In genomic region chr12:104953941-104954340, GRCm38 (mm10) we compare ENCODE assay signal across 8 mouse cellular contexts. TPM values are rescaled to one million over a fixed set of nuclear protein-coding genes. Genes with fewer than 3 reads are reported as not detected.
DNase-seq lines count a peak whose midpoint lies in the region; ATAC-seq and TF ChIP-seq lines count a peak whose summit lies in the region.

No protein-coding gene starts in this region.

- intact Hi-C loops in left cerebral cortex, postnatal 25 days (cut with DNase I), result loop anchor here (5.0 kb wide), 1 partner anchor 473 kb away; no protein-coding TSS in a partner anchor
- intact Hi-C loops in left cerebral cortex, postnatal 36 days (cut with DNase I), result loop anchor here (10.0 kb wide), 1 partner anchor 471 kb away; no protein-coding TSS in a partner anchor

- no peak overlapping the region for H3K4me2 ChIP-seq in forebrain, postnatal 0 days (ENCODE audit: low read depth)

- TF ChIP-seq POLR2A in brain, embryonic 14.5 days (IDR thresholded peaks at IDR 0.05; ENCODE audit: borderline replicate concordance, extremely low read depth, insufficient read depth, insufficient read length, poor library complexity, severe bottlenecking), result no peak

- H3K9me3 ChIP-seq in ES-E14 (ENCODE audit: control insufficient read depth, insufficient read depth, low read depth, low read length), result no peaks in the 10 kb centered on the region
- no peaks in the 10 kb centered on the region for H3K9me3 ChIP-seq in forebrain, postnatal 0 days (ENCODE audit: low read length)

- peak; percentile 69 for TF ChIP-seq CTCF in brain, embryonic 14.5 days (IDR thresholded peaks at IDR 0.05; ENCODE audit: borderline replicate concordance, extremely low read depth, insufficient read depth, insufficient read length)
- TF ChIP-seq CTCF in forebrain, postnatal 0 days (IDR thresholded peaks at IDR 0.05; ENCODE audit: low read depth), result peak; percentile 63

- ATAC-seq in forebrain, postnatal 0 days, result no peak

- peak; percentile 24 to 42 for DNase-seq in left cerebral cortex, postnatal 25 days (ENCODE audit: low spot score in 2 of 2)
- DNase-seq in left cerebral cortex, postnatal 36 days (ENCODE audit: low spot score in 2 of 2), result no peak
- peak; percentile 61 for DNase-seq in ES-E14 (ENCODE audit: low read depth, low spot score)
- peak; percentile 58 for DNase-seq in brain, embryonic 14.5 days (ENCODE audit: low read depth)
- DNase-seq in forebrain, postnatal 0 days, result peak; percentile 43
- peak; percentile 65 to 76 for DNase-seq in kidney, postnatal 25 days
- peak; percentile 58 for DNase-seq in mesoderm, embryonic 11.5 days (ENCODE audit: low read depth, low spot score)
- DNase-seq in thymus, postnatal 10 days (ENCODE audit: low spot score in 2 of 2), result peak; percentile 35 to 62

- no peaks in the 10 kb centered on the region for H3K27me3 ChIP-seq in forebrain, postnatal 0 days (ENCODE audit: insufficient read depth, low read length)

- H3K36me3 ChIP-seq in ES-E14 (ENCODE audit: control insufficient read depth, insufficient read depth, low read length, poor library complexity, severe bottlenecking), result no peaks in the 10 kb centered on the region
- H3K36me3 ChIP-seq in forebrain, postnatal 0 days (ENCODE audit: insufficient read depth), result no peaks in the 10 kb centered on the region

- no peak overlapping the region for H3K4me3 ChIP-seq in ES-E14 (ENCODE audit: insufficient read depth in 1 of 2, low read depth in 1 of 2, low read length in 2 of 2, poor library complexity in 1 of 2, severe bottlenecking in 1 of 2)
- no peak overlapping the region for H3K4me3 ChIP-seq in forebrain, postnatal 0 days (ENCODE audit: low read depth, low read length)

- in situ Hi-C loops in ES-E14 (cut with MboI; ENCODE audit: low sequenced_read_pairs in 2 of 2, unreplicated experiment in 2 of 2), result loop anchor here in 1 of 2 experiments (10.0 kb wide), 1 partner anchor 71 kb away; no protein-coding TSS in a partner anchor

- no peaks in the 10 kb centered on the region for H3K4me1 ChIP-seq in ES-E14 (ENCODE audit: control insufficient read depth in 2 of 2, insufficient read depth in 2 of 2, low read length in 2 of 2, poor library complexity in 1 of 2)
- H3K4me1 ChIP-seq in forebrain, postnatal 0 days (ENCODE audit: insufficient read depth), result no peaks in the 10 kb centered on the region

- WGBS in forebrain, postnatal 0 days, result 19% methylated on average over 4 of the region's 4 CpGs

- H3K27ac ChIP-seq in ES-E14 (ENCODE audit: insufficient read depth, low read depth, low read length, poor library complexity, severe bottlenecking), result no peak overlapping the region
- no peak overlapping the region for H3K27ac ChIP-seq in forebrain, postnatal 0 days (ENCODE audit: low read depth, low read length)

- H3K9ac ChIP-seq in ES-E14 (ENCODE audit: insufficient read depth, low read depth, low read length, poor library complexity, severe bottlenecking), result no peak overlapping the region
- H3K9ac ChIP-seq in forebrain, postnatal 0 days, result no peak overlapping the region

TF ChIP-seq in ES-E14, 5 proteins besides CTCF, POLR2A, EP300 and RAD21:
- TF ChIP-seq CHD2 (IDR thresholded peaks at IDR 0.05; ENCODE audit: low read depth, low read length) (no peak), ZNF384 (IDR thresholded peaks at IDR 0.05; ENCODE audit: low read depth, low read length) (no peak), ZC3H11A (IDR thresholded peaks at IDR 0.05; ENCODE audit: borderline replicate concordance, low read depth, low read length) (no peak), MAFK (IDR thresholded peaks at IDR 0.05; ENCODE audit: insufficient read depth, low read depth, low read length) (no peak), HCFC1 (IDR thresholded peaks at IDR 0.05; ENCODE audit: borderline replicate concordance, insufficient read depth, low read length) (no peak)

RNA-seq across cellular contexts. Expression of gene Syne3, which starts 55.7 kb away (rescaled TPM):
- 1 to 10 TPM in 1 of 2 experiments, under 1 TPM in 1; 0.98 to 1.3 TPM for total RNA-seq in left cerebral cortex, postnatal 25 days (2021)
- total RNA-seq in left cerebral cortex, postnatal 36 days (2021), result 1 to 10 TPM; 1.0 to 2.1 TPM
- 1.5 and 2.4 TPM in 2 replicates for total RNA-seq in ES-E14 (2012; rRNA removed)
- 0.34 and 0.44 TPM in 2 replicates for polyA plus RNA-seq in brain, embryonic 14.5 days (2012; rRNA removed)
- total RNA-seq in forebrain, postnatal 0 days (2014; rRNA removed), result 0.92 and 1.8 TPM in 2 replicates
- polyA plus RNA-seq in forebrain, postnatal 0 days (2015; fragmentation: Nextera tagmentation; extraction: Ambion mirVana), result 0.28 and 0.54 TPM in 2 replicates

Comparison
In these comparisons a context has a peak if more than half of its experiments do, and no peak if none do; other contexts are left out.
1. DNase-seq: peak in left cerebral cortex, postnatal 25 days (2 of 2), ES-E14 (single experiment), brain, embryonic 14.5 days (single experiment), forebrain, postnatal 0 days (single experiment), kidney, postnatal 25 days (2 of 2), mesoderm, embryonic 11.5 days (single experiment) and thymus, postnatal 10 days (2 of 2); none in left cerebral cortex, postnatal 36 days (0 of 2).